Mouse (Mus musculus): ENCODE measurements around the gene Aanat. TPM values are rescaled to one million over a fixed set of nuclear protein-coding genes. Genes with fewer than 3 reads are reported as not detected.

The Aanat gene
- total and polyA plus RNA-seq, 2 experiments from 2014 or later, result 0.82 to 0.94 TPM

- ATAC-seq (ENCODE audit: low FRiP score), result no peak
- H3K27ac ChIP-seq (ENCODE audit: low read depth, low read length), result no peak overlapping the region
- no peak overlapping the region for H3K4me3 ChIP-seq (ENCODE audit: low read depth, low read length)
- H3K4me2 ChIP-seq (ENCODE audit: low read depth, low read length, poor library complexity, severe bottlenecking), result no peak overlapping the region
- 0 out of 2 replicates have a peak, but pooled peaks cover 8% of the 10 kb centered on the region for H3K4me1 ChIP-seq (ENCODE audit: insufficient read depth, low read length)
- no peak overlapping the region for H3K9ac ChIP-seq (replicated peaks; ENCODE audit: low read length, poor library complexity, severe bottlenecking)
- 83% methylated on average over 7 of the region's 7 CpGs for WGBS
- no peak for DNase-seq (ENCODE audit: low spot score)
- H3K27me3 ChIP-seq (ENCODE audit: insufficient read depth, low read length), result no peaks in the 10 kb centered on the region
- no peaks in the 10 kb centered on the region for H3K9me3 ChIP-seq (ENCODE audit: low read length)
- H3K36me3 ChIP-seq (ENCODE audit: insufficient read depth, low read length), result peaks cover 12% of the 10 kb centered on the region
- TF ChIP-seq CTCF (IDR thresholded peaks at IDR 0.05), result no peak
Measured at GRCm38 (mm10) chr11:116646771-116647170, 60.5 kb downstream of the Aanat start.

Other genes starting within 250 kb of the Aanat start
- 113 and 138 TPM in 2 replicates for gene Rnf157, start 173.4 kb upstream of the Aanat start, total RNA-seq (2014; rRNA removed)
- gene Rnf157, start 173.4 kb upstream of the Aanat start, polyA plus RNA-seq (2015; fragmentation: Nextera tagmentation; extraction: Ambion mirVana), result 53.7 and 57.0 TPM in 2 replicates
- 81.0 and 85.9 TPM in 2 replicates for gene Ubald2, start 152.3 kb upstream of the Aanat start, total RNA-seq (2014; rRNA removed)
- gene Ubald2, start 152.3 kb upstream of the Aanat start, polyA plus RNA-seq (2015; fragmentation: Nextera tagmentation; extraction: Ambion mirVana), result 40.1 and 40.9 TPM in 2 replicates
- gene Qrich2, start 120.2 kb upstream of the Aanat start, total RNA-seq (2014; rRNA removed), result not detected in 2 replicates
- 0.14 and 0.15 TPM in 2 replicates for gene Qrich2, start 120.2 kb upstream of the Aanat start, polyA plus RNA-seq (2015; fragmentation: Nextera tagmentation; extraction: Ambion mirVana)
- gene Prpsap1, start 92.2 kb upstream of the Aanat start, total RNA-seq (2014; rRNA removed), result 110 and 113 TPM in 2 replicates
- 156 and 157 TPM in 2 replicates for gene Prpsap1, start 92.2 kb upstream of the Aanat start, polyA plus RNA-seq (2015; fragmentation: Nextera tagmentation; extraction: Ambion mirVana)
- 12.2 and 12.4 TPM in 2 replicates for gene Sphk1, start 55.5 kb upstream of the Aanat start, total RNA-seq (2014; rRNA removed)
- 9.3 and 13.8 TPM in 2 replicates for gene Sphk1, start 55.5 kb upstream of the Aanat start, polyA plus RNA-seq (2015; fragmentation: Nextera tagmentation; extraction: Ambion mirVana)
- 109 and 112 TPM in 2 replicates for gene Ube2o, start 5.0 kb upstream of the Aanat start, total RNA-seq (2014; rRNA removed)
- 35.2 and 35.7 TPM in 2 replicates for gene Ube2o, start 5.0 kb upstream of the Aanat start, polyA plus RNA-seq (2015; fragmentation: Nextera tagmentation; extraction: Ambion mirVana)
- 3.4 and 4.5 TPM in 2 replicates for gene Rhbdf2, start 40.6 kb downstream of the Aanat start, total RNA-seq (2014; rRNA removed)
- gene Rhbdf2, start 40.6 kb downstream of the Aanat start, polyA plus RNA-seq (2015; fragmentation: Nextera tagmentation; extraction: Ambion mirVana), result 1.0 TPM in 2 replicates
- gene Prcd, start 67.1 kb downstream of the Aanat start, total RNA-seq (2014; rRNA removed), result 3.7 TPM in 1 of 2 replicates, not detected in the other
- 4.8 and 6.0 TPM in 2 replicates for gene Prcd, start 67.1 kb downstream of the Aanat start, polyA plus RNA-seq (2015; fragmentation: Nextera tagmentation; extraction: Ambion mirVana)
- 38.7 and 44.2 TPM in 2 replicates for gene Cygb, start 67.9 kb downstream of the Aanat start, total RNA-seq (2014; rRNA removed)
- gene Cygb, start 67.9 kb downstream of the Aanat start, polyA plus RNA-seq (2015; fragmentation: Nextera tagmentation; extraction: Ambion mirVana), result 40.5 and 43.5 TPM in 2 replicates
- gene St6galnac1, start 189.1 kb downstream of the Aanat start, total RNA-seq (2014; rRNA removed), result not detected in 2 replicates
- gene St6galnac1, start 189.1 kb downstream of the Aanat start, polyA plus RNA-seq (2015; fragmentation: Nextera tagmentation; extraction: Ambion mirVana), result not detected in 2 replicates
- gene Mxra7, start 241.6 kb downstream of the Aanat start, total RNA-seq (2014; rRNA removed), result 23.3 and 39.1 TPM in 2 replicates
- 29.3 and 32.1 TPM in 2 replicates for gene Mxra7, start 241.6 kb downstream of the Aanat start, polyA plus RNA-seq (2015; fragmentation: Nextera tagmentation; extraction: Ambion mirVana)

Data from midbrain, postnatal 0 days (tissue).